Mouse (Mus musculus) left cerebral cortex, adult 2 months (tissue): Measurements from ENCODE around the gene Gm20817. TPM values are rescaled to one million over a fixed set of nuclear protein-coding genes. Genes with fewer than 3 reads are reported as not detected.
"Not testable (repeated sequence)": the region's sequence is repeated elsewhere in the genome, so short reads cannot be mapped to it uniquely, and the experiment has no call there.

Experiments used
- DNase-seq, 2 experiments: peaks; one replicate each; pipeline ENCODE4 v3.0.0; 2021 to 2022; ENCODE audit warnings: low spot score in 2 of 2, mixed read lengths in 1 of 2; ENCODE audit errors: extremely low spot score in 1 of 2
- H3K27ac ChIP-seq: fragments of 200-600 bp; 2 replicates; pipeline ENCODE4 v1.8.1; 2022
- H3K4me3 ChIP-seq: fragments of 200-600 bp; 2 replicates; pipeline ENCODE4 v1.8.1; 2022
- intact Hi-C: fragments of 180-260 bp; cut with DNase I; formaldehyde crosslinking; loops from one replicate; pipeline ENCODE4 v1.15.1; 2025
- long read RNA-seq, 2 experiments: library from polyadenylated mRNA; stranded (forward); transcript quantifications; one replicate each; pipeline ENCODE4 v2.0.0; 2021; ENCODE audit warnings: borderline mapping rate in 2 of 2
- total RNA-seq, 2 experiments: library from RNA; stranded (reverse); gene quantifications; 2 replicates each; pipeline ENCODE4 v1.2.3; 2021

Gm20817 gene
- total RNA-seq, result not detected
- long read RNA-seq, experiment 1, result 0 reads
- long read RNA-seq, experiment 2, result 0 reads

DNA sequence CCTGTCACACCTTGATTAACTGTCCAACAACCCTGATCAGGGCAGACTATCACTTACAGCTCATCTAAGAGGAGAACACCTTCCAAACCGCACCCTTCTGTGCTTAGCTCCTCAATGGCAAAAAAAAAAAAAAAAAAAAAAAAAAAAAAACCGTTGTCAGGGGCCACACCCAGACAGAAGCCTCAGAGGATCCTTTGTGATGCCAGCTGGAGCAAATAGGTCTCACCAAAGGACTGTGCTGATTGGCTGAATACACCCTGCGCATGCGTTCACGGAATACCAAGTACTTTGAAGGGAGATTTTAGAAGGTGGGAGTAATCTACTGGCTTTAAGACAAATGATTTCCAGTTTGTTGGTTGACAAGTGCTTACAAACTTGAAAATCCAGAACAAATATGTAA is at the start of gene Gm20817:
Gene Gm20817 (minus strand): TSS at position 101 of the 400 bp plus-strand sequence.
- H3K4me3 ChIP-seq, DNase-seq, H3K27ac ChIP-seq, intact Hi-C loops: not testable (repeated sequence)
